17 mouse cellular contexts compared by ENCODE assay signal in the genomic region with DNA sequence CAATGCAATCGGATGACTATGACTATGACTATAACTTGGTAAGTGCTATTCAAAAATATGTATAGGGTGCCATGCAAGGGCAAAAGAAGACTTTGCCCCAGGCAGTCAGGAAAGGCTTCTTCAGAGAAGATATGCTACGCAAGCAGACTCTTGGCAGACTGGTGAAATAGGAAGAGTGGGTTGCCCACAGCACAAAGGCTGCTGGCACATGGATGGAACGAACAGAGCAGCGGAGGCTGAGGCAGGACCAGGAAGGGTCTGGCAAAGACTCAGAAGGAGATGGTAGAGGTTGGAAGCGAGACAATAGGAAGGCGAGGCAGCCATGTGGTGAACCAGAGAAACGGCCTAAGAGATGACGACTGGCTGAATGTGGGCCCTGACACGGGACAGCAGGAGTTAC.
"Had no signal": no experiment of that assay in that cellular context is flagged by ENCODE, and none has a peak within 500 bp of the region (broad histone marks: within the 10 kb centered on the region; RNA-seq: fewer than 3 reads in every experiment).

No protein-coding gene starts in this region.

- DNase-seq: left cerebral cortex, postnatal 4 days; liver; liver, embryonic 13.5 days; liver, postnatal 0 days; lung, adult 18-20 months; lung, adult 2 months; lung, embryonic 14.5 days; lung, postnatal 10 days; lung, postnatal 14 days; lung, postnatal 36 days; lung, postnatal 4 days; midbrain, embryonic 14.5 days had no signal

- ATAC-seq: liver, embryonic 12.5 days; liver, postnatal 0 days; lung, postnatal 0 days; midbrain, embryonic 13.5 days; midbrain, embryonic 15.5 days; midbrain, embryonic 16.5 days had no signal
